Mouse (Mus musculus): ENCODE data around the gene Spg7.
"Not testable (repeated sequence)": the region's sequence is repeated elsewhere in the genome, so short reads cannot be mapped to it uniquely, and the experiment has no call there.

The Spg7 gene

DNA sequence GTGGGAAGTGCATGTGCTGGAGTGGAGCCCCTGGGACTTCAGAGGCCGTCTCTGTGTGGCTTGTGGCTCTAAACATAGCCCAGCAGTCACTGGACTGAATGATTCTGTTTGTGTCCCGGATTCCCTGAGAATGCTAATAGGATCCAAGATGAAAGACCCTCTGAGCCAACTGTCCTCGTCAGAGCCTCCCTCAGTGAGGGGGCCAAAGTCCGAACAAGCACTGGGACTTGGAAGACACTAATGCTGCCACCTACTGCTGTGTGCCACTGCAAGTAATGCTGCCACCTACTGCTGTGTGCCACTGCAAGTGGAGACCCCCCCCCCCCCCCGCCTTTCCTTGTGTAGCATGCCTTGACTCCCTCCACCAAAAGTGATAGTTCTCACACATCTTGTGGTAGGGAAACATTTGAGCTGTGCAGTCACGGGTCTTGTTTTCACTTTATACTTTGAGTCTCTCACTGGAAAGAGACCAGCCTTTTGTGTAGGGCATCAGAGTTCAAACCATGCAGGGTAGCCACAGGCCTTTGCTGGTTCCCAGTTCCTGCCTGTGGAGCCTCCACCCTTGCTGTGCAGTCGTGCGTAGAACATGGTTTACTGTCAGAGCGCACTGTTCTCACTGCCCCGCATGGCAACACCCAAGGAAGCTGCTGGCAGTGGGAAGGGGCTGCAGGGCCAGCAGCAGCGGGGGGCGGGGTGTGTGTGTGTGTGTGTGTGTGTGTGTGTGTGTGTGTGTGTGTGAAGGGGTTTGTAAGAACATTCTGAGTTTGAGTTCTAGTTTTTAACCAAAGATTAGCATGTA lies 35.2 kb downstream of the Spg7 start:
- in situ Hi-C loops (cut with MboI): no loop called here

DNA sequence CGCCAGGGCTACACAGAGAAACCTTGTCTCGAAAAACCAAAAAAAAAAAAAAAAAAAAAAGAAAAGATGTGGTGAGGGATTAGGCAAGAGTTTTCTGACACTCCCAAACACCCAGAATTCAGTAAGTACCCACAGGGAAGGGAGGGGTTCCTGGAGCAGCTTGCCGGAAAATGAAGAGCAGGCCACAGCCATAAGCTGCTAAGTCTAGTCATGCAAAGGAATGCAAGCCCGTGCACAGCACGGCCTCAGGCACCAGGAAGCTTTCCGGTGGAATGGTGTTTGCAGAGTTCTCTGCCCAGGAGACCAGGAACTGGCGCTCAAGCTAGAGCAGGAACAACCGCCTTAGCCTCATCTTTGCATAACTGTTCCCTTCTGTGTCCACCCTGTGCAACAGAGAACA lies 37.5 kb downstream of the Spg7 start:
- in situ Hi-C loops (cut with MboI): no loop called here

DNA sequence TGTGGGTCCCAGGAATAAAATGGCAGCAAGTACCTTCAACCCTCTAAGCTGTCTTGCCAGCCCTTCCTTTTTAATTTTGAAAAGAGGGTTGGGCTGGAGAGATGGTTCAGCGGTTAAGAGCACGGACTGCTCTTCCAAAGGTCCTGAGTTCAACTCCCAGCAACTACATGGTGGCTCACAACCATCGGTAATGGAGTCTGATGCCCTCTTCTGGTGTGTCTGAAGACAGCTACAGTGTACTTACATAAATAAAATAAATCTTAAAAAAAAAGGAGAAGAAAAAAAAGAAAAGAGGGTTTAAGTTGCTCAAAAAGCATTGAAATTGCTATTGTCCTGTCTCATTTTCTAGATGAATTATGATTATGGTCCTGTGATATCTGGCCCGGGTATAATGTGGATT lies 38.5 kb downstream of the Spg7 start:
- in situ Hi-C loops (cut with MboI): no loop called here

DNA sequence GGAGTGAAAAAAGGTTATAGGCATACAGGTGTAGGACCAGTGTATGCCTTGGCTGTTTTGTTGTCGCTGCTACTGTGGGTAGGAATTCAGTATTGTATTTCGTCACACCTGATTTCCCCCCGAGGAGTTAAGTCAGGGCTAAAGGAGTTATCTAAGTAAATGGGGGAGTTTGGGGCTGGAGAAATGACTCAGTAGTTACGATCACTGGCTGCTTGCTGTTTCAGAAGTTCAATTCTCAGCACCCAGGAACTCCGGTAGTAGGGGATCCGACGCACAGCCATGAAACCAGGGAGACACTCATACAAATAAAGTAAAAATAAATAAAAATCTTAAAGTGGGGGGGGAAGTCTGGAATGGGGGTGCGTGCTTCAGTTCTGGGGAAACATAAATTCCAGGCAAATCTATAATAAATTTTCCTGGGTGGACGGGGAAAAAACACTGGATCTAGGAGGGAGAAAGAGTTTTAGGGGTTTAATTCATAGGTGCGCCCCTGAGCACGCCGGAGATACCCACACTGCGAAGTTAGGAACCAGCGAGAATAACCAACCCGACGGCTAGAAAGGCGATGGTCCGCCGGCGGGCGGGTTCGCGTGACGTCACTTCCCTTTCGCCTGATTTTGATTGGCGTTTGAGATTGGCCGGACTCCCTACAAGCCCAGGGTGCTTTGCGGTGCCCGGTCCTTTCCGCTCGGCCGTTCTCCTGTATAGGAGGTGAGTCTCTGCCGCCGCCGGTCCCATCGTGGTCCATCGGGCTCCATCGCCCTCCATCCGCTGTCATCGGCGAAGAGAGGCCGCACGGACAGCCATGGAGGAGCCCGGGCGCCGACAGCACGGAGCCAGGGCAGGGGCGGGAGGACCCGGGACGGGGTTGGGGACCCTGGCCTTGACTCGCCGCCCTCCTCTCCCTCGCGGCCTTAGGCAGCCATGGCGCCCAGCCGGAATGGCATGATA lies 39.3 kb downstream of the Spg7 start, which contains the start of gene Rpl13:
Rpl13 (plus strand) TSS at position 616 of the 951 bp plus-strand sequence.
- in situ Hi-C loops (cut with MboI): no loop called here

DNA sequence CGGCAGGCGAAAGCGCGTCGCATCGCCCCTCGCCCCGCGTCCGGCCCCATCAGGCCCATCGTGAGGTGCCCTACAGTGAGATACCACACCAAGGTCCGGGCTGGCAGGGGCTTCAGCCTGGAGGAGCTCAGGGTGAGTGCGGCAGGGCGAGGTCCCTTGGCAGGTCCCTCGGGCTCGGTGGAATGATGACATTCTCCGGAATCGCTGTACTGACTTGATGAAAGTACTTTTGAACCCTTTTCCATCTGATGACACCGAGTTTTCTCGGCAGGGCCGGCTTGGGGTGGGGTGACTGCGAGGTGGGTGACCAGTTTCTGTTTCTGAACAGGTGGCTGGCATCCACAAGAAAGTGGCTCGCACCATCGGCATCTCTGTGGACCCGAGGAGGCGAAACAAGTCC lies 40.1 kb downstream of the Spg7 start:
- in situ Hi-C loops (cut with MboI): not testable (repeated sequence)

DNA sequence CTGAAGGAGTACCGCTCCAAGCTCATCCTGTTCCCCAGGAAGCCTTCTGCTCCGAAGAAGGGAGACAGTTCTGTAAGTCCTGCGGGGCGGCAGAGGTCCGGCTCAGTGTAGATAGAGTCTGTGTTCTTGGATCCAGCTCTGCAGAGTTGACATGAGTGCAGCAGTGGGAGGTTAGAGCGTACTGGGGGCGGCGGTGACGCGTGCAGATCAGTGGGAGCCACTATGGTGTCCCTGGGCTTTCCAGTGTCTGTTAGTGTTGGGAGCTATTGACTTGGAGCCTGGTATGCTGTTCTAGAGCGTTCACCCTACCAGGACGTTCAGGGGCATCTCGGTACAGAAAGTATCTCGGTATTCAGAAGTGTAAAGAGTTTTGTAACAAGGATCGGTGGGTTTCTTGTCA lies 40.5 kb downstream of the Spg7 start:
- in situ Hi-C loops (cut with MboI): no loop called here

DNA sequence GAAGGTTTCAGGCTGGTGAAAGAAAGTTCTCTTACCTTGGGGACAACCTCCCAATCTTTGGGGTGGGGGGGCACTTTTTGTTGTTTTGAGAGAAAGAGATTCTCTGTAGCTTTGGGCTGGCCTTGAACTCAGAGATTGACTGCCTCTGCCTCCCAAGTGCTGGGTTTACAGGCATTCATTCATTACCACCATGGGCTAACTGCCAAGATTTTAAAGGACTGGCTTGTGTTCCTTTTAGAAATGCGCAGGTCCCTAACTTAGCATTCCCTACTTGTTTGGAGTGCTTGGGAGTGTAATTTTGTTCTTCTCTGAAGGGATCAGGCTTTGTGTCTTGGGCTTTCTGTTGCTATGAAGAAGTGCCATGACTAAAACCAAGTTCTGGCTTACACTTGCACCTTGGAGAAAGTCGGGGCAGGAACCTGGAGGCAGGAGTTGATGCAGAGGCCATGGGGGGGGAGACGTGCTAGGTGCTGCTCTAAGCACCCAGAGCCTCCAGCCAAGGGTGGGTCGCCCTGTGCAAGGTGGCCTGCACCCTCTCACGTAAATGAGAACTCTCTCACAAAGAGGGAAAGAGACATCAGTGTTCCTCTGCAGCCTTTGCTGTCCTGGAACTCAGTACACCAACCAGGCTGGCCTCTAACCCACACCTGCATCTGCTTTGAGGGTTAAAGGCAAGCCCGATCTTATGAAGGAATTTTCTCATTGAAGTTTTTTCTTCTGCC lies 41.5 kb downstream of the Spg7 start:
- in situ Hi-C loops (cut with MboI): no loop called here

DNA sequence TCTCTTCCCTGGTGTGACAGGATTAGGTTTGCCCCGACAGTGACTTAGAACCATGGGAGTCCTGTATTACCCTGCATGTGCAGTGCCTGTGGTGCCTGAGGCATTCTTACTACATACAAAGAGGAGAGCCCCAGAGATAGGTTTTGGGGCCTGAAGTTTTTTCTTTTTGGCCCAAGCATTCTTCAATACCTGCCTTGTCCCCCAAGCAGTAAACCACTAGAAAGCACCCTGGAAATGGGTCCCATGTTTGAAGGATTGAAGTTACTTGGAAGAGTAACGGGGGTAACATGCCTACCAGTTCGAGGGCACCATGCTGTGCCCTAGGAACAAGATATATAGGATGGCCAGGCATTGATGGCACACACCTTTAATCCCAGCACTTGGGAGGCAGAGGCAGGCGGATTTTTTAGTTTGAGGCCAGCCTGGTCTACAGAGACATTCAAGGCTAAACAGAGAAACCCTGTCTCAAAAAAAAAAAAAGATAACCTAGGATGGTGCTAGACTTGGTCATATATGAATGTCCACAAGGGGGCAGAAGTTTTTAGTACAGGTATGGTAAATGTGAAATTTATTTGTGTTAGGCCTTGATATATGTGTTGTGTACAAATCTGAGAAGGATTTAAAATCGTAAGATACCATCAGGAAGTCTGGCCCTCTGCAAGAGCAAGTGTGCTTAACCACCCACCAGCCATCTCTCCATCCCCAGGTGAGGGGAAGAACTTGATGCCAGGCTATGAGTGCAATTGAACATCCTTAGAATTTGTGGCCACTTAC lies 43.0 kb downstream of the Spg7 start:
- in situ Hi-C loops (cut with MboI): no loop called here

DNA sequence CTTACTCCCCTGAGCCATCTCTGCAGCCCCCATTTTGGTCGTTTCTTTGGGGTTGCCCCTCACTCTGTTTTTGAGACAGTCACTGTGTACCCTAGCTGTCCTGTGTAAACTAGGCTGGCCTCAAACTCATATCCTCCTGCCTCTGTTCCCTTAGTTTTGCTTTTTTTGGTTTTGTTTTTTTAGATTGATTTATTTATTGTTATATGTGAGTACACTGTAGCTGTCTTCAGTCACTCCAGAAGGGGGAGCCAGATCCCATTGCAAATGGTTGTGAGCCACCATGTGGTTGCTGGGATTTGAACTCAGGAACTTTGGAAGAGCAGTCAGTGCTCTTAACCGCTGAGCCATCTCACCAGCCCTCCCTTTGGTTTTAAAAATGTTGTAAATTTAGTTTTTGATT lies 43.8 kb downstream of the Spg7 start:
- in situ Hi-C loops (cut with MboI): no loop called here

DNA sequence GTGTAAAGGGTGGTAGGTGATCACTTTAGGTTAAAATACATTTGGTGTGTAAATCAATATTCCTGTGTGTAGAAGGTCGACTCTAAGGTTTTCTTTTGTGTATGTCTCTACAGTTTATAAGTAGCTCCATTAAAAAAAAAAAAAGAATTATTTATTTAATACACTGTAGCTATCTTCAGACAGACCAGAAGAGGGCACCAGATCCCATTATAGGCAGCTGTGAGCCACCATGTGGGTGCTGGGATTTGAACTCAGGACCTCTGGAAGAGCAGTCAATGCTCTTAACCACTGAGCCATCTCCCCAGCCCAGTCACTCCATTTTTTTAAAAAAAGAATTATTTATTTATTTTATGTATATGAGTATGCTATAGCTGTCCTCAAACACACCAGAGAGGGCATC lies 45.3 kb downstream of the Spg7 start:
- in situ Hi-C loops (cut with MboI): no loop called here

DNA sequence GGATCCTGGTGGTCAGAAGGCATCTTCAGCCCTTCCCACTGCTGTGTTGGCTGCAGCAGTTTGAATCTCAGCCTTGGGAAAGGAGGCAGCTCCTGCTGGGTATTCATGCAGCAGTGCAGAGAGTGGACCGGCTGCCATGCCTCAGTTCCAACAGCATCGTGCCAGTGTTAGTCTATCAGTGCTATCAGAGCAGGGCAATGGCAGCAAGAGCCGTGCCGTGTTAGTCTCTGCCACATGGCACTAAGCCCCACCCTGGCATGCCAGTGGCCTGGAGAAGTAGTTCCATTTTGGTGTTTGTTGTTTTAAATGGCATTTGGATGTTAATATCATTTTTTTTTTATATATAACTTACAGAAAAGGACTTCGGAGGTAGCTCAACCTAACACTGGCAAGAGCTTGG lies 46.2 kb downstream of the Spg7 start:
- in situ Hi-C loops (cut with MboI): no loop called here

DNA sequence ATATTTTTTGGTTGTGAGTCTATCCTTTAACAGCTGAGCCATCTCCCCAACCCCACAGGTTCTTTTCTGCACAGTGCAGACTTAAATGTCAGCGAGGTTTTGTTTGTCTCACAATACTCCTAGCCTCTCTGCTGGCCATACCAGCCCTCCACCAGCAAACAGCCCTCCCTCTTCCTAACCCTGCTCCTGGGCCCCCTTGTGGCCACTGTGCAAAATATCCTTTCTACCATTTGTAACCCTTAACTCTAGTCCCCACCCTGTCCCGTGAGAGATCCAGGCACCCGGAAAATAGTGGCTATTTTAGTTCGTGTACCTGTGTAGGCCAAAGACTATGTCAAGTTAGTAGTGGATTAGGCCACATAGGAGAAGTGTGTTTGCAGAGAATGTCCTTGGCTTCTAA lies 47.9 kb downstream of the Spg7 start:
- in situ Hi-C loops (cut with MboI): no loop called here

DNA sequence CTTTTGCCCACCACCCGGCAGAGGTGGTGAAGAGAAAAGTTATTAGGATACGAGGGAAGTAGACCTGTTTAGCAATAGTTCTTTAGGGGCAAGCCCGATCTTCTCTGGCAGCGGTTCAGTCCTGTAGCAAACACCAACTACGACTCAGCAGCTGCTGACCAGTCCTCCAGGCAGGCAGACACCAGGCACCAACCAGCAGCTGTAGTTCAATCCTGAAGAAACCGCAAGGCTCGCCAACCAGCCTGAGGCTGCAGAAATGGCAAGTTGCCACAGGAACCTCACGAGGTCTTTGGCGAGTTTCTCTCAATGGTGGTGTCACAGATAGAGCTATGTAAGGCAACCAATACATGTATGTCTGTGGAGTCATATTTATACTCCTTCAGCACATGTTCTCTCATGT lies 50.1 kb downstream of the Spg7 start:
- in situ Hi-C loops (cut with MboI): no loop called here

DNA sequence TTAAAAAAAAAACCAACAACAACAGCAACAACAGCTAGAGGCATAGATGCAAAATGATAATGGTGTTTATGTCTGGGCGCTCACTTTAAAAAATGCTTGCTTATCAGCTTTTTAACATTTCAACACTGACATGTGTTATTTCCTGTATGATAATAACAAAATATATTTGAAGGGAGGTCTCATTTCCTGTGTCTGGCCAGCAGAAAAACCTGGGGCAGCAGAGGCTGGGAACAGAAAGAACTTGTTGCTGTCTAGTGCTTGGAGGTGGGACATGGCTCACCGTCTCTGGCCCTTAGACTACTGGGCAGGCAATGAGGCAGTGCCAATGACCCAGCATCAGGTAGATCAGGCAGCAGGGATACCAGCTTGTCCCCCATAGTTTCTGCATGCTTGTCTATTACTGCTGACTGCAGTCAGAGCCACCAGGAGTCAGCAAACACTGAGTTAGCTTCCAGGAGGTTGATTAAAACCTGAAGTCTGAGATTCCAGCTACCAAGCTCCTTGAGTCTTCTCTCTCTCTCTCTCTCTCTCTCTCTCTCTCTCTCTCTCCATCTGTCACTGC lies 51.2 kb downstream of the Spg7 start:
- in situ Hi-C loops (cut with MboI): no loop called here

DNA sequence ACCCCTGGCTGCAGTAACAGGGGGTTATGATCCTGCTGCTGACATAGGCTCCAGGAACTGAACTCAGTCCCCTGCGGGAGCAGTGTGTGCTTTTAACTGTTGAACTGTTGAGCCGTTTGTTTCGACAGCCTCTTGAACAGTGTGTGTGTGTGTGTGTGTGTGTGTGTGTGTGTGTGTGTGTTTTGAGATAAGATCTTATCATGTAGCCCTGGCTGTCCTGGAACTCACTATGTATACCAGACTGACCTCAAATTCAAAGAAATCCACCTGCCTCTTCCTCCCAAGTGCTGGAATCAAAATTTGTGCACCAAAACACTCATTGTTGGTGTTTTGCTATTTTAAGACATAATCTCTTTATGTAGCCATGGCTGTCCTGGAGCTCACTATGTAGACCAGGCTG lies 51.9 kb downstream of the Spg7 start:
- in situ Hi-C loops (cut with MboI): no loop called here

DNA sequence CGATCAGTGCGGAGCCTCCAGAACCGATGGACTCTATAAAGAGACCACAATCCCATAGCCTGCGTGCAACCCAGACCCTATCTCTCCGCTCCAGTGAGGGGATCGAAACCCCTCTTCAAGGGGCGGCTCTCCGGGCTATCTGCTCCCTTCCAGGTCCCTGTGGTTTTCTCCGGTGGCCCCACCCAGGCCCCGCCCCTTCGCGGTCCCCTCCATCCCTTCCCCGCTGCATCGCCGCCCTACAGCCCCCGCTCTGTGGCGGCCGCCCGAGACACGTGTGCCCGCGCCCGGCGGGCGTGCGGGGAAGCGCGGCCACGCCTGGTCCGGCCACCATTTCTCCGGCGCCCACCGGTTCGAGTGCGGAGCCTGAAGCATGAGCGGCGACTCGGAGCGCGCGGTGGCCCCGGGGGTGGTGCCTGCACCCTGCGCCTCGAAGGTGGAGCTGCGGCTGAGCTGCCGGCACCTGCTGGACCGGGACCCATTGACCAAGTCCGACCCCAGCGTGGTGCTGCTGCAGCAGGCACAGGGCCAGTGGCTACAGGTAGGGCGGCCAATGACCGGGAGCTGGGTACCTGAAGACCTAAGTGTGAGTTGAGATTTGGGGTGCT lies 54.5 kb downstream of the Spg7 start, which contains the start of gene Cpne7:
Cpne7 (plus strand) TSS at position 248 of the 605 bp plus-strand sequence.
- in situ Hi-C loops (cut with MboI): no loop called here

DNA sequence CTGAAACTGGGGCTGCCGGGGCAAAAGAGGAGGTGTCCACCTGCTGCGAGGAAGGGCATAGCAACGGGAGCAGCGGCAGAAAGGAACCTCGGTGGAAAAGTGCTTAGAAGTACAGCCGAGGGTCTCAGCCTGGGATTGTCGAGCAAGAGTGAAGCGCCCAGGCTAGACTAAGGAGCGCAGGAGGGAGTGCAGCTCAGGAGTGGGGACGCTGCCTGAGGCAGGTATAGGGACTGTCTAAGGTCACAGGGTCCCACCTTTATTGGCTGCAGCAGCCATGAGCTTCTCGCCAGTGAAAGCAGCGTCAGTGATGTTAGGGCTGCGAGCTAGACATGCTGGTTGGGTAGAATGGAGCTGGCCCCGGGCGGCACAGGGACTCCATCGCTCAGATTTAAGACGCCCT lies 55.0 kb downstream of the Spg7 start:
- in situ Hi-C loops (cut with MboI): no loop called here

DNA sequence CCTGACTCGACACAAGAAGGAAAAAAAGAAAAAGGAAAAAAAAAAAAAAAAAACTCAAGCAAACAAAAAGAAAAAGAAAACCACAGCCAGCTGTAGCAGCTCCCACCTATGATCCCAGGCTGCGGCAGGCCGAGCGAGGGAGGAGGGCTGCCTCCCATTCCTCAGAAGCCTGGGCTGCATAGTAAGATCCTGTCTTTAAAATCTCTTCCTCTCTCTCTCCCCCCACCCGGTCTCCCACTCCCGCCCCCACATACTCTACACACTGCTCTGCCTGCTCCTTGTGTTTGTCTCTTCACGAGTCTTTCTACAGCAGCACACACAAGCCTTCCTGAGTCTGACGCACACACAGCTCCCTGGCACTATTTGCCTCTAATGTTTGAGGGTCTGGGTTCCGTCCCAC lies 59.3 kb downstream of the Spg7 start:
- in situ Hi-C loops (cut with MboI): no loop called here

DNA sequence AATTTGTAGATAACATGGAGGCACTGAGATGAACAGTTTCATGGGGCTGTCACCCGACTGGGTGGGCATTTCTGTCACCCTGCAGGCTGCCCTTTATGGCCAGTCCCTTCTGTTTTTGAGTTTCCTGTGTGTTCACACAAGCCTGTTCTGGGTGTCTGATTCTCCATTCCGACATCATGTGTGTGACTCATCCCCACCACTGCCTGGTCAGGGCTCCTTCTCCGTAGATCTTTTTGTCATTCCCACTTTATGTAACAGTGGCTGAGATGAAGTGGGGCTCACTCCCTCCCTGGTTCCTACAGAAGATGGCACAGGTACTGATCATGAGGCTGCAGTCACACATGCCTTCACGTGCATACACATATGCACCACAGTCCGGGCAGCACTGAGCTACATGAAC lies 59.9 kb downstream of the Spg7 start:
- in situ Hi-C loops (cut with MboI): no loop called here

DNA sequence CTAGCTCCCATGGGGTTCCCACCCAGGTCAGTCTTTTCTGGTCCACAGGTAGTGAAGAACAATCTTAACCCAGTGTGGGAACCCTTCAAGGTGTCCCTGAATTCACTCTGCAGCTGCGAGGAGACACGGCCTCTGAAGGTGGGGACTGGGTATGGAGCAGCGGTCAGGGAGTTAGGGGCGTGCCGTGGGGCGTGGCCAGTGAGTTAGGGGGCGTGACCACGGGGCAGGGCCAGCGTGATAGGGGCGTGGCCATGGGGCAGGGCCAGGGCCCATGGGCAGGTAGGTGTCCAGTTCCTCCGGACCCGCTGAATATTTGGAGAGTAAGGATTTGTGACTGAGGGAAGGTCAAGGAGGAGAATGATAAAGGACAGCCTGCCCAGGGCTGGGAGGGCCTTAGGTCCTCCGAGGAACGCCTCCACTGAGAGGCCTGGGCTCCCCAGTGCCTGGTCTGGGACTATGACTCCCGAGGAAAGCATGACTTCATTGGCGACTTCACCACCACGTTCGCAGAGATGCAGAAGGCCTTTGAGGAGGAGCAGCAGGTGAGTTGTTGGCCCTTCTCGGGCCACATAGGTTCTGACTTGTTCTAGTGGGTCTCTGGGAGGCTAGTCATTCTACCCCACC lies 63.6 kb downstream of the Spg7 start:
- in situ Hi-C loops (cut with MboI): no loop called here
